In the genomic region with DNA sequence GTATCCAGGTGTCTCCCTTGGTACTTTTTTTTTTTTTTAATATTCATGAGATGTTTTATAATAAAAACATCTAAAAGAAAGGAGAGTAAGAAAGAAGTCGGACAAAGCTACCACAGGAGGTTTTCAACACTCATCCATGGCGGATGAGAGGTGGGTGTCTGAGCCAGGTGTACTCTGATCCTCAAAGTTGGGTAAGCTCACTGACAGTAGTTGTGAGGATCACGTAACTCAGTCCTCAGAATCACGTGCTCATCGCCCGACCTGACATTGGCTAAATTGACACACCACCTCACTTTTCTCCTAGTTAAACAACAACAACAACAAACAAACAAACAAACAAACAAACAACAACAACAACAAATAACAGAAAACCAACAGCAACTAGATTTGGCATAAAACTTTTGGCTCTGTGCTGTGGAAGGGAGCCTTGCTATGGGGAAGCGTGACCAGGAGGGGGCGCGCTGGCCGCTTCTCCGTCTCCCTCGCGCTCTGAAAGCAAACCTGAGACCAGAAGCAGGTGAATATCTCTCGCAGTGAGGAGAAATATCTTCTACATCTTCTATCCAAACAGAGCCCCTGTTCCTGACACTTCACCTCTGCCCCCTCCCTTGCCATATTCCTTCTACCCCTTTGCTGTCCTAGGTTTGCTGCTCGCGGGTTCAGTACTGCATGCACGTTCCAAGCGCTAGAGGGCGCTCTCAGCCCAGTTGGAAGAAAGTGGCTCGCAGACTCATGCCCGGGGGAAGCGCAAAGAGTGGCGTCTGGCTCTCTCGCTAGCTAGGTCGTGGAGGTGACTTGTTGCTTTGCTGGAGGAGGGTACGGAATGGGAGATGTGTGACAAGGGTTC, we compare ENCODE assay signal across 8 mouse cellular contexts. TPM values are rescaled to one million over a fixed set of nuclear protein-coding genes. Genes with fewer than 3 reads are reported as not detected.
DNase-seq lines count a peak whose midpoint lies in the region; ATAC-seq and TF ChIP-seq lines count a peak whose summit lies in the region.

No protein-coding gene starts in this region.

- TF ChIP-seq CTCF in cortical plate, adult 2 months (IDR thresholded peaks at IDR 0.05; ENCODE audit: extremely low read depth, insufficient read depth, low read length): peak; percentile 91

- H3K4me3 ChIP-seq in cortical plate, adult 2 months (ENCODE audit: insufficient read depth, low read length): peak overlapping the region; percentile 12; the same call in 1 of the 2 replicates

- ATAC-seq in activated CD4-positive, CD25-positive, alpha-beta regulatory T cell, adult 4 months: peak; percentile 88
- ATAC-seq in megakaryocyte-erythroid progenitor cell, adult 5-6 weeks (replicated peaks; ENCODE audit: low FRiP score, low TSS enrichment, poor library complexity, severe bottlenecking): peak; percentile 90

- no peaks in the 10 kb centered on the region for H3K4me1 ChIP-seq in cortical plate, adult 2 months (ENCODE audit: control insufficient read depth, insufficient read depth, low read length)

- no peak overlapping the region for H3K27ac ChIP-seq in cortical plate, adult 2 months (ENCODE audit: insufficient read depth, low read length)

- no peak for TF ChIP-seq POLR2A in cortical plate, adult 2 months (IDR thresholded peaks at IDR 0.05; ENCODE audit: extremely low read depth, insufficient read depth, low read length)

- DNase-seq in gastrocnemius, adult 8-10 months (ENCODE audit: low spot score in 2 of 2): peak; percentile 75
- peak; percentile 91 for DNase-seq in induced T-regulatory cell, adult 2 months (ENCODE audit: low read depth)
- DNase-seq in left cerebral cortex, adult 9 months (ENCODE audit: low spot score in 2 of 2): peak; percentile 49 to 93
- DNase-seq in right cerebral cortex, postnatal 25 days: peak; percentile 85
- peak; percentile 74 to 88 for DNase-seq in urinary bladder, postnatal 4 days (ENCODE audit: low spot score in 2 of 2)

RNA-seq across cellular contexts. Expression of a gene that starts 11.7 kb away (rescaled TPM):
- not detected for polyA plus RNA-seq in activated CD4-positive, CD25-positive, alpha-beta regulatory T cell, adult 4 months (2017; shearing (Covaris generic))
- 0.84 and 2.6 TPM in 2 replicates for polyA plus RNA-seq in cortical plate, adult 2 months (2012; rRNA removed)
- total RNA-seq in gastrocnemius, adult 8-10 months (2022): not detected
- not detected in 2 replicates for total RNA-seq in megakaryocyte-erythroid progenitor cell, adult 5-6 weeks (2014; fragmentation: Nextera tagmentation)
- not detected in 2 replicates for total RNA-seq in megakaryocyte-erythroid progenitor cell, adult 5-6 weeks (2017)

RNA-seq across cellular contexts. Expression of a gene that starts 31.7 kb away (rescaled TPM):
- not detected for polyA plus RNA-seq in activated CD4-positive, CD25-positive, alpha-beta regulatory T cell, adult 4 months (2017; shearing (Covaris generic))
- 0.02 TPM in 1 of 2 replicates, not detected in the other for polyA plus RNA-seq in cortical plate, adult 2 months (2012; rRNA removed)
- under 1 TPM; 0.19 to 0.38 (median 0.29) TPM for total RNA-seq in gastrocnemius, adult 8-10 months (2022)
- not detected in 2 replicates for total RNA-seq in megakaryocyte-erythroid progenitor cell, adult 5-6 weeks (2014; fragmentation: Nextera tagmentation)
- not detected in 2 replicates for total RNA-seq in megakaryocyte-erythroid progenitor cell, adult 5-6 weeks (2017)

RNA-seq across cellular contexts. Expression of a gene that starts 47.5 kb away (rescaled TPM):
- polyA plus RNA-seq in activated CD4-positive, CD25-positive, alpha-beta regulatory T cell, adult 4 months (2017; shearing (Covaris generic)): 100 to 1,000 TPM; 104 to 111 TPM
- polyA plus RNA-seq in cortical plate, adult 2 months (2012; rRNA removed): 47.5 and 48.0 TPM in 2 replicates
- total RNA-seq in gastrocnemius, adult 8-10 months (2022): 1 to 10 TPM; 6.7 to 8.2 (median 7.1) TPM
- total RNA-seq in megakaryocyte-erythroid progenitor cell, adult 5-6 weeks (2014; fragmentation: Nextera tagmentation): 35.4 and 43.3 TPM in 2 replicates
- 16.2 and 28.8 TPM in 2 replicates for total RNA-seq in megakaryocyte-erythroid progenitor cell, adult 5-6 weeks (2017)
